Mouse (Mus musculus): ENCODE data around the gene Tmem203. TPM values are rescaled to one million over a fixed set of nuclear protein-coding genes. Genes with fewer than 3 reads are reported as not detected.

Tmem203 gene
- polyA plus RNA-seq, 1 experiment from 2014 or later, result 26.3 TPM

GRCm38 (mm10) chr2:25304657-25305541 lies 49.7 kb downstream of the Tmem203 start:
- in situ Hi-C loops (cut with MboI; ENCODE audit: low pct_unique_long_range_greater_than_20kb), result no loop called here
- no peak for TF ChIP-seq CTCF (IDR thresholded peaks at IDR 0.05)
- peaks cover 54% of the 10 kb centered on the region for H3K27me3 ChIP-seq
- POLR2A ChIA-PET, result interaction anchor here (0.8 kb wide), 1 partner anchor 48 kb away, joined by 3 read pairs; no protein-coding TSS in a partner anchor
- CTCF ChIA-PET, result interaction anchor here (0.9 kb wide), 1 partner anchor 12 kb away, joined by 3 read pairs; no protein-coding TSS in a partner anchor
- ATAC-seq (no peak), DNase-seq (ENCODE audit: low read depth, low spot score) (no peak)

Other genes with a start within 250 kb of the Tmem203 start
- gene Nsmf, start 201.1 kb upstream of the Tmem203 start, polyA plus RNA-seq (2021), result 120 TPM
- gene Entpd8, start 175.1 kb upstream of the Tmem203 start, polyA plus RNA-seq (2021), result not detected
- gene Noxa1, start 160.3 kb upstream of the Tmem203 start, polyA plus RNA-seq (2021), result not detected
- 0.12 TPM for gene Nrarp, start 74.7 kb upstream of the Tmem203 start, polyA plus RNA-seq (2021)
- 7.0 TPM for gene Tor4a, start 58.6 kb upstream of the Tmem203 start, polyA plus RNA-seq (2021)
- gene Nelfb, start 44.0 kb upstream of the Tmem203 start, polyA plus RNA-seq (2021), result 75.7 TPM
- 0.06 TPM for gene Stpg3, start 40.8 kb upstream of the Tmem203 start, polyA plus RNA-seq (2021)
- 0.32 TPM for gene Fam166a, start 36.7 kb upstream of the Tmem203 start, polyA plus RNA-seq (2021)
- 298 TPM for gene Tubb4b, start 30.7 kb upstream of the Tmem203 start, polyA plus RNA-seq (2021)
- not detected for gene Slc34a3, start 21.1 kb upstream of the Tmem203 start, polyA plus RNA-seq (2021)
- gene Rnf224, start 18.7 kb upstream of the Tmem203 start, polyA plus RNA-seq (2021), result not detected
- 0.09 TPM for gene Rnf208, start 13.2 kb upstream of the Tmem203 start, polyA plus RNA-seq (2021)
- gene Cysrt1, start 13.0 kb upstream of the Tmem203 start, polyA plus RNA-seq (2021), result not detected
- gene AL732309.1, start 8.6 kb upstream of the Tmem203 start, polyA plus RNA-seq (2021), result 5.0 TPM
- 110 TPM for gene Tprn, start 7.2 kb downstream of the Tmem203 start, polyA plus RNA-seq (2021)
- 75.4 TPM for gene Ssna1, start 17.0 kb downstream of the Tmem203 start, polyA plus RNA-seq (2021)
- 99.7 TPM for gene Anapc2, start 17.0 kb downstream of the Tmem203 start, polyA plus RNA-seq (2021)
- not detected for gene Tmem210, start 32.7 kb downstream of the Tmem203 start, polyA plus RNA-seq (2021)
- not detected for gene Lrrc26, start 34.5 kb downstream of the Tmem203 start, polyA plus RNA-seq (2021)
- gene Grin1, start 63.7 kb downstream of the Tmem203 start, polyA plus RNA-seq (2021), result 0.08 TPM
- gene Man1b1, start 76.9 kb downstream of the Tmem203 start, polyA plus RNA-seq (2021), result 75.5 TPM
- 58.3 TPM for gene Dpp7, start 100.9 kb downstream of the Tmem203 start, polyA plus RNA-seq (2021)
- 108 TPM for gene Uap1l1, start 110.2 kb downstream of the Tmem203 start, polyA plus RNA-seq (2021)
- 11.4 TPM for gene Sapcd2, start 116.9 kb downstream of the Tmem203 start, polyA plus RNA-seq (2021)
- gene Entpd2, start 140.4 kb downstream of the Tmem203 start, polyA plus RNA-seq (2021), result 0.10 TPM
- gene Npdc1, start 143.9 kb downstream of the Tmem203 start, polyA plus RNA-seq (2021), result 249 TPM
- 0.09 TPM for gene Fut7, start 167.8 kb downstream of the Tmem203 start, polyA plus RNA-seq (2021)
- 98.6 TPM for gene Abca2, start 173.3 kb downstream of the Tmem203 start, polyA plus RNA-seq (2021)
- gene Clic3, start 201.4 kb downstream of the Tmem203 start, polyA plus RNA-seq (2021), result 1.0 TPM
- gene Paxx, start 205.7 kb downstream of the Tmem203 start, polyA plus RNA-seq (2021), result 23.3 TPM
- 33.6 TPM for gene Ptgds, start 214.6 kb downstream of the Tmem203 start, polyA plus RNA-seq (2021)
- not detected for gene Lcn12, start 238.5 kb downstream of the Tmem203 start, polyA plus RNA-seq (2021)
- 85.5 TPM for gene Fbxw5, start 245.3 kb downstream of the Tmem203 start, polyA plus RNA-seq (2021)
- gene C8g, start 246.3 kb downstream of the Tmem203 start, polyA plus RNA-seq (2021), result 5.2 TPM

Data from Patski (cell line).